Mouse (Mus musculus): Measurements from ENCODE around the gene Vps13d. TPM values are rescaled to one million over a fixed set of nuclear protein-coding genes. Genes with fewer than 3 reads are reported as not detected.

The Vps13d gene
- polyA plus RNA-seq, 1 experiment from 2014 or later = 8.9 TPM

DNA sequence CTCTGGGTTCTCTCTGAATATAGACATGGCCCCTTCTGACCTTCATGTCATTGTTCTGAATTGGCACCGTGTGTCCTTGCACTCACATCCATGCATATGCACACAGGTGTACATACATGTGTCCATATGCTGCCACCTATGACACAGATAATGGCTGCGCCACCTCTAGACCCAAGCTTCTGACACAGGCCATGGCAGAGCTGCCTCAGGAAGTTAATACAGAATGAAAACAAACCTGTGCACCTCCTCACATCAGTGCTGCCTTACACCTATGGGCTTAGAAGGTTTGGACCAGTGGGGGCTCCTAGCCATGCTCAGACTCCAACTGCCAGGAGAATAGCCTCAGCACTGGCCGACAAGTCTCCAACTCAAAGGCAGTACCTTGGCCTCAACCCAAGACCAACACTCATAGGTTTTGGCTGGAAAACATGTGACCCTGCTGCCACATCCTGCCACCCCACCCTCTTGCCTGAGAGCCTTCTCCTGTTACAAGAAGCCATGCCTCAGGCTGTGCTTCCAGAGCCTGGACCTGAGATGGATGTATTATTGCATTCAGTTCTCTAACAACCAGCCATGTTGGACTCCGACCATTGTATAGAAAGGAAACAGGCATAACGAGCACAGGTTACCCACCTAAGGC lies 34.8 kb upstream of the Vps13d start:
- H3K4me1 ChIP-seq (ENCODE audit: control insufficient read depth, insufficient read depth, low read length) = no peaks in the 10 kb centered on the region
- ATAC-seq = no peak
- no peaks in the 10 kb centered on the region for H3K36me3 ChIP-seq (ENCODE audit: control insufficient read depth, insufficient read depth, low read length)
- no peak overlapping the region for H3K9ac ChIP-seq (ENCODE audit: low read depth, low read length)
- no peak overlapping the region for H3K27ac ChIP-seq (ENCODE audit: low read length)
- no peak overlapping the region for H3K4me3 ChIP-seq (ENCODE audit: low read depth, low read length)
- no peaks in the 10 kb centered on the region for H3K27me3 ChIP-seq (ENCODE audit: control insufficient read depth, insufficient read depth, low read depth, low read length)
- no peak overlapping the region for H3K4me2 ChIP-seq (ENCODE audit: low read length)
- WGBS = 91% methylated on average over 5 of the region's 5 CpGs
- no peaks in the 10 kb centered on the region for H3K9me3 ChIP-seq (replicated peaks; ENCODE audit: control insufficient read depth, low read length, poor library complexity, severe bottlenecking)

DNA sequence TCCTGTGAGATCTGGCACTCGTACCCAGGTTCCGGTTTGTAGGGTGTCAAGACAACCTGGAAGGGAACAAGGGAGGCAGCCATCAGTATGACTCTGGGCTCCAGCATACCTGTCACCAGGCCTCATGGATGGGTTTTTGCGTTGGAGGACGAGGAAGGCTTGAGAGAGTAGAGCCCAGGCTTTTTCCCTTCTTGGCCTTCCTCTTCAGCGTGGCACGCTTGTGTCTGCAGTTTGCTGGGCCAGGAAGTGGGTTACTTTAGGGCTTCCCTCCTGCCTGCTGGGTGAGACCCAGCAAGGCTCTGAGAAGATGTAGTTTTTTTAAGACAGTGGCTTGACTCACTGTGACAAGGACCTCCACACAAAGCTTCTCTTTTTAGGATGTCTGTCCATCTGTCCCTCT lies 34.2 kb upstream of the Vps13d start:
- H3K9ac ChIP-seq (ENCODE audit: low read depth, low read length) = no peak overlapping the region
- H3K36me3 ChIP-seq (ENCODE audit: control insufficient read depth, insufficient read depth, low read length) = no peaks in the 10 kb centered on the region
- WGBS = 89% methylated on average over 6 of the region's 6 CpGs
- no peak for ATAC-seq
- no peaks in the 10 kb centered on the region for H3K9me3 ChIP-seq (replicated peaks; ENCODE audit: control insufficient read depth, low read length, poor library complexity, severe bottlenecking)
- no peak overlapping the region for H3K4me2 ChIP-seq (ENCODE audit: low read length)
- no peaks in the 10 kb centered on the region for H3K4me1 ChIP-seq (ENCODE audit: control insufficient read depth, insufficient read depth, low read length)
- no peak overlapping the region for H3K4me3 ChIP-seq (ENCODE audit: low read depth, low read length)
- no peak overlapping the region for H3K27ac ChIP-seq (ENCODE audit: low read length)
- H3K27me3 ChIP-seq (ENCODE audit: control insufficient read depth, insufficient read depth, low read depth, low read length) = no peaks in the 10 kb centered on the region

DNA sequence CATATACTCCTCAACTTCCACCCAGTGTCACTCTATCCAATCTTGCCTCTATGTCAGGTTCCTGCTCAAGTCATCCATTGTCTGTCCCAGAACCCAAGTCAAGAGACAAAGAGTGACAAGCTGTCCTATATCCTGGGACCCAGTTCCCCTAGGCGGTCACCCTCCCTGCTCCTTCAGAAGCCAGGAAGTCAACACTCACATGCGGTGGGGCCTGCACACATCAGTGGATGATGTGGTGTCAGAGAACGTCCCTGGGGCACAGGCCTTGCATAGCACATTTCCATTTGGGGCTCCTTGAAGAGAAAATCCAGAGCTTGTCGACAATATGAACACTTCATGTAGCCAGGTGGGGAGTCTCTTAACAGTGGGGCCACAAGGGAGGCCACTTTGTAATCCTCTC lies 29.8 kb upstream of the Vps13d start:
- H3K4me3 ChIP-seq (ENCODE audit: low read depth, low read length) = no peak overlapping the region
- no peaks in the 10 kb centered on the region for H3K27me3 ChIP-seq (ENCODE audit: control insufficient read depth, insufficient read depth, low read depth, low read length)
- no peak overlapping the region for H3K9ac ChIP-seq (ENCODE audit: low read depth, low read length)
- H3K36me3 ChIP-seq (ENCODE audit: control insufficient read depth, insufficient read depth, low read length) = no peaks in the 10 kb centered on the region
- no peaks in the 10 kb centered on the region for H3K9me3 ChIP-seq (replicated peaks; ENCODE audit: control insufficient read depth, low read length, poor library complexity, severe bottlenecking)
- H3K27ac ChIP-seq (ENCODE audit: low read length) = no peak overlapping the region
- 85% methylated on average over 4 of the region's 4 CpGs for WGBS
- no peaks in the 10 kb centered on the region for H3K4me1 ChIP-seq (ENCODE audit: control insufficient read depth, insufficient read depth, low read length)
- no peak overlapping the region for H3K4me2 ChIP-seq (ENCODE audit: low read length)
- no peak for ATAC-seq

DNA sequence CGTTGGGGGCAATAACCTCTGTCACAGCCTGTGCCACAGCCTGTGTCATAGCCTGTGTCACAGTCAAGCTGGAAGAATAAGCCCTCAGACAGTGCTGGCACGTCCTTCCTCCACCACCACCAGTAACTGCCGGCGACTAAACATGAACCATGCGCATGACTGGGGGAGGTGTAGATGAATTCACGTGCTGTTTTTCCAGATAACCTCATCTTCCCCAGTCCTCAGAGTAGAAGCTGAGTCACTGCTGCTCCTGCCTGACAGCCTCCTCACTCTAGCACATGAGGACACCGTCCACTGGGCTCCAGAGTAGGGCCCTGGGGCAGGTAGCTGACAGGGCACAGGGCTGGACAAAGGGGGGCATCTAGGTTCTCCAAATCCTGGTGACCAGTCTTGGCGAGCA lies 27.3 kb upstream of the Vps13d start:
- WGBS = 86% methylated on average over 8 of the region's 8 CpGs
- H3K27ac ChIP-seq (ENCODE audit: low read length) = no peak overlapping the region

DNA sequence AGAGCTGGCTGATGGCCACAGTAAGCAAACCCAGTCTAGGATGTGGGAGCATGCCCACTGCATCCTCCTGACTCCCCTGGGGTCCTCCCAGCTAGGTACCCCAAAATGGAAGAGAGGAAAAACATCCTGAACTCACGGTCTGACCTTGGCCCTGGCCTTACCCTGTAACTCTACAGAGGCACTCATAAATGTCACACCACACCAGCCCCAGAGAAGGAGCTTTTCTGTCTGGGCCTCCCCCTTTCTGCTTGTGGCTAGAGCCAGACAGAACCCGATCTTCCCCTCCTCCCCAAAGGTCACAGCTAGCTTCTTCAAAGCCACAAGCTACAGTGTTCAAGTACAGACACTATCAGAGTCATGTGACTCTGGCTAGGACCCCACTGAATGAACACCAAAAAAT lies 26.6 kb upstream of the Vps13d start:
- 80% methylated on average over 2 of the region's 2 CpGs for WGBS
- Histone ChIP-seq H3K27ac (ENCODE audit: low read length) (no peak overlapping the region), H3K4me2 (ENCODE audit: low read length) (no peak overlapping the region), H3K9ac (ENCODE audit: low read depth, low read length) (no peak overlapping the region), H3K36me3 (ENCODE audit: control insufficient read depth, insufficient read depth, low read length) (no peaks in the 10 kb centered on the region), H3K4me3 (ENCODE audit: low read depth, low read length) (no peak overlapping the region), H3K27me3 (ENCODE audit: control insufficient read depth, insufficient read depth, low read depth, low read length) (no peaks in the 10 kb centered on the region), H3K9me3 (replicated peaks; ENCODE audit: control insufficient read depth, low read length, poor library complexity, severe bottlenecking) (no peaks in the 10 kb centered on the region), H3K4me1 (ENCODE audit: control insufficient read depth, insufficient read depth, low read length) (no peaks in the 10 kb centered on the region)
- ATAC-seq = no peak

More for the DNA sequence above, 27.3 kb upstream of the Vps13d start:
- Histone ChIP-seq H3K36me3 (ENCODE audit: control insufficient read depth, insufficient read depth, low read length) (no peaks in the 10 kb centered on the region), H3K4me2 (ENCODE audit: low read length) (no peak overlapping the region), H3K27me3 (ENCODE audit: control insufficient read depth, insufficient read depth, low read depth, low read length) (no peaks in the 10 kb centered on the region), H3K4me1 (ENCODE audit: control insufficient read depth, insufficient read depth, low read length) (no peaks in the 10 kb centered on the region), H3K9ac (ENCODE audit: low read depth, low read length) (no peak overlapping the region), H3K4me3 (ENCODE audit: low read depth, low read length) (no peak overlapping the region), H3K9me3 (replicated peaks; ENCODE audit: control insufficient read depth, low read length, poor library complexity, severe bottlenecking) (no peaks in the 10 kb centered on the region)
- no peak for ATAC-seq

GRCm38 (mm10) chr4:145220001-145220400 lies 25.2 kb upstream of the Vps13d start:
- Histone ChIP-seq H3K9me3 (replicated peaks; ENCODE audit: control insufficient read depth, low read length, poor library complexity, severe bottlenecking) (no peaks in the 10 kb centered on the region), H3K4me3 (ENCODE audit: low read depth, low read length) (no peak overlapping the region), H3K9ac (ENCODE audit: low read depth, low read length) (no peak overlapping the region), H3K36me3 (ENCODE audit: control insufficient read depth, insufficient read depth, low read length) (no peaks in the 10 kb centered on the region), H3K27me3 (ENCODE audit: control insufficient read depth, insufficient read depth, low read depth, low read length) (no peaks in the 10 kb centered on the region), H3K4me2 (ENCODE audit: low read length) (no peak overlapping the region), H3K4me1 (ENCODE audit: control insufficient read depth, insufficient read depth, low read length) (no peaks in the 10 kb centered on the region), H3K27ac (ENCODE audit: low read length) (no peak overlapping the region)
- 77% methylated on average over 1 of the region's 1 CpGs for WGBS
- ATAC-seq = no peak

GRCm38 (mm10) chr4:145219240-145219985 lies 24.6 kb upstream of the Vps13d start:
- 67% methylated on average over 15 of the region's 15 CpGs for whole genome bisulfite sequencing
- Histone ChIP-seq H3K4me1 (ENCODE audit: control insufficient read depth, insufficient read depth, low read length) (no peaks in the 10 kb centered on the region), H3K9me3 (replicated peaks; ENCODE audit: control insufficient read depth, low read length, poor library complexity, severe bottlenecking) (no peaks in the 10 kb centered on the region), H3K4me3 (ENCODE audit: low read depth, low read length) (no peak overlapping the region), H3K4me2 (ENCODE audit: low read length) (no peak overlapping the region), H3K9ac (ENCODE audit: low read depth, low read length) (no peak overlapping the region), H3K27me3 (ENCODE audit: control insufficient read depth, insufficient read depth, low read depth, low read length) (no peaks in the 10 kb centered on the region), H3K36me3 (ENCODE audit: control insufficient read depth, insufficient read depth, low read length) (no peaks in the 10 kb centered on the region), H3K27ac (ENCODE audit: low read length) (no peak overlapping the region)
- no peak for ATAC-seq

DNA sequence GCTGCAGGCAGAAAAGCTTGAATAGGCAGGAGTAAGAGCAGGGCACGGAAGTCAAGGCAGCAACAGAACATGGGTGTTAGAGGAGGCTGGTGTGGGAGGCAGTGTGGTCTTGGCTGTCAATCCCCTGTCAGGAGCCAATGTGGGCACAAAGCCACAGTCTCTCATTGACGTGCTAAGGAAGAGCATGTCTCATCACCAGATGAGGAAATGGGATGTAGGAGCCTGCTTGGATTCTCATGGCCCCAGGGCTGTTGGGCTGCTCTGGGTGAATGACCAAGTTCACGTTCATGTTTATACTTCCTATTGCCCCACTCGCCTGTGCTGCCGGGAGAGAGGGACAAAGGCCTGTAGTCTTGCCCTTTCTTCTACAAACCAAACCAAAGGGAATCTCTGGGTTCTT lies 23.0 kb upstream of the Vps13d start:
- no peak for ATAC-seq
- WGBS = 77% methylated on average over 5 of the region's 5 CpGs
- H3K4me1 ChIP-seq (ENCODE audit: control insufficient read depth, insufficient read depth, low read length) = no peaks in the 10 kb centered on the region

DNA sequence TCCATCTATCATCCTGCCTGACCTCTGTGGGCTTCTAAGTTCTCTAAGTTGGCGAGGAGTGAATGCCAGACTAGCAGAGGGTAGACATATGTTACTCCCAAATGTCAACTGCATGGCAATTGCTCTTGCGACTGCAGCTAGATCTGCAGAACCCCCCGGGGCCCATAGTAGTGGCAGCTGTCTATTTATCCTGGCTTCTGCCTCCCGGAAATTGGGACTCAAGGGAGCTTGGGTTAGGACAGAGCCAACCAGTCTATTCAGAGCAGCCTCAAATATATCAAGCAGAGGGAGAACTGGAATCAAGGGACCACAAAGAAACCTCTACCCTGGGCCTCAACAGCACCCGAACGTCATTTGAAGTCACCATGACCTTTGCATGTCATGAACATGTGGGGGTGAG lies 22.2 kb upstream of the Vps13d start:
- Histone ChIP-seq H3K27ac (ENCODE audit: low read length) (no peak overlapping the region), H3K4me3 (ENCODE audit: low read depth, low read length) (no peak overlapping the region), H3K9ac (ENCODE audit: low read depth, low read length) (no peak overlapping the region), H3K9me3 (replicated peaks; ENCODE audit: control insufficient read depth, low read length, poor library complexity, severe bottlenecking) (no peaks in the 10 kb centered on the region), H3K36me3 (ENCODE audit: control insufficient read depth, insufficient read depth, low read length) (no peaks in the 10 kb centered on the region), H3K4me1 (ENCODE audit: control insufficient read depth, insufficient read depth, low read length) (no peaks in the 10 kb centered on the region), H3K27me3 (ENCODE audit: control insufficient read depth, insufficient read depth, low read depth, low read length) (no peaks in the 10 kb centered on the region), H3K4me2 (ENCODE audit: low read length) (no peak overlapping the region)
- WGBS = 76% methylated on average over 6 of the region's 6 CpGs
- ATAC-seq = no peak

More for the DNA sequence above, 23.0 kb upstream of the Vps13d start:
- Histone ChIP-seq H3K4me3 (ENCODE audit: low read depth, low read length) (no peak overlapping the region), H3K9me3 (replicated peaks; ENCODE audit: control insufficient read depth, low read length, poor library complexity, severe bottlenecking) (no peaks in the 10 kb centered on the region), H3K27me3 (ENCODE audit: control insufficient read depth, insufficient read depth, low read depth, low read length) (no peaks in the 10 kb centered on the region), H3K9ac (ENCODE audit: low read depth, low read length) (no peak overlapping the region), H3K27ac (ENCODE audit: low read length) (no peak overlapping the region), H3K4me2 (ENCODE audit: low read length) (no peak overlapping the region), H3K36me3 (ENCODE audit: control insufficient read depth, insufficient read depth, low read length) (no peaks in the 10 kb centered on the region)
